Mouse (Mus musculus) E14TG2a.4 (cell line): Measurements from ENCODE around the gene Cd164l2.

Experiments used
- H3K27me3 ChIP-seq: 2 replicates; pipeline ENCODE4 v1.6.1; 2014; ENCODE audit warnings: low read length, control low read depth; ENCODE audit not compliant: insufficient read depth
- H3K36me3 ChIP-seq: 2 replicates; pipeline ENCODE4 v1.6.1; 2014; ENCODE audit warnings: low read length, control low read depth; ENCODE audit not compliant: insufficient read depth
- H3K4me1 ChIP-seq: replicated peaks from 2 replicates; pipeline ENCODE4 v1.6.1; 2014; ENCODE audit warnings: low read depth, low read length, control low read depth
- H3K4me3 ChIP-seq: replicated peaks from 2 replicates; pipeline ENCODE4 v1.5.1; 2014; ENCODE audit warnings: mild to moderate bottlenecking, low read length
- H3K9me3 ChIP-seq: 2 replicates; pipeline ENCODE4 v1.6.1; 2014; ENCODE audit warnings: low read length, control low read depth
- CTCF ChIP-seq: conservative IDR thresholded peaks from 2 replicates; pipeline ENCODE4 v1.5.1; 2014; ENCODE audit warnings: low read length
- NANOG ChIP-seq: IDR thresholded peaks from 2 replicates; pipeline ENCODE4 v1.6.1; 2014; ENCODE audit warnings: borderline replicate concordance, low read length, mixed read lengths
- POU5F1 ChIP-seq: IDR thresholded peaks from 2 replicates; pipeline ENCODE4 v1.6.1; 2014; ENCODE audit warnings: low read length, borderline replicate concordance

Gene Cd164l2

GRCm38 (mm10) chr4:133211751-133212561 lies at the start of gene Cd164l2, which contains the start of gene Gpr3:
TSS of gene Cd164l2 (plus strand) at chr4:133212131.
TSS of gene Gpr3 (minus strand) at chr4:133212536.
- Histone ChIP-seq H3K4me3 (peak within 1 kb of the TSS; percentile 90), H3K4me1 (peaks cover 35% of the 10 kb centered on the region), H3K9me3 (no peaks in the 10 kb centered on the region), H3K27me3 (peaks cover 54% of the 10 kb centered on the region), H3K36me3 (no peaks in the 10 kb centered on the region)
- TF ChIP-seq CTCF: no peak
- TF ChIP-seq POU5F1: no peak
- no peak for TF ChIP-seq NANOG

GRCm38 (mm10) chr4:133162196-133162595 lies 49.7 kb upstream of the Cd164l2 start:
- no peaks in the 10 kb centered on the region for H3K27me3 ChIP-seq
- no peaks in the 10 kb centered on the region for H3K9me3 ChIP-seq
- H3K4me3 ChIP-seq: no peak overlapping the region
- peaks cover 65% of the 10 kb centered on the region for H3K4me1 ChIP-seq
- peaks cover 66% of the 10 kb centered on the region for H3K36me3 ChIP-seq
- TF ChIP-seq CTCF (no peak), POU5F1 (no peak), NANOG (no peak)

GRCm38 (mm10) chr4:133166773-133167172 lies 45.2 kb upstream of the Cd164l2 start:
- no peak overlapping the region for H3K4me3 ChIP-seq
- H3K27me3 ChIP-seq: no peaks in the 10 kb centered on the region
- TF ChIP-seq POU5F1: no peak
- TF ChIP-seq CTCF: no peak
- TF ChIP-seq NANOG: no peak
- H3K9me3 ChIP-seq: no peaks in the 10 kb centered on the region
- H3K4me1 ChIP-seq: peaks cover 69% of the 10 kb centered on the region
- peaks cover 42% of the 10 kb centered on the region for H3K36me3 ChIP-seq

GRCm38 (mm10) chr4:133169237-133170055 lies 42.5 kb upstream of the Cd164l2 start:
- H3K36me3 ChIP-seq: peaks cover 37% of the 10 kb centered on the region

GRCm38 (mm10) chr4:133170056-133170524 lies 41.8 kb upstream of the Cd164l2 start:
- H3K27me3 ChIP-seq: no peaks in the 10 kb centered on the region
- TF ChIP-seq CTCF (no peak), POU5F1 (no peak), NANOG (no peak)
- H3K36me3 ChIP-seq: peaks cover 35% of the 10 kb centered on the region
- peaks cover 89% of the 10 kb centered on the region for H3K4me1 ChIP-seq
- no peaks in the 10 kb centered on the region for H3K9me3 ChIP-seq
- H3K4me3 ChIP-seq: no peak overlapping the region

More at GRCm38 (mm10) chr4:133169237-133170055, 42.5 kb upstream of the Cd164l2 start:
- H3K9me3 ChIP-seq: no peaks in the 10 kb centered on the region
- H3K4me3 ChIP-seq: no peak overlapping the region
- peaks cover 89% of the 10 kb centered on the region for H3K4me1 ChIP-seq
- TF ChIP-seq NANOG (no peak), CTCF (no peak), POU5F1 (no peak)
- H3K27me3 ChIP-seq: no peaks in the 10 kb centered on the region

GRCm38 (mm10) chr4:133170616-133171015 lies 41.3 kb upstream of the Cd164l2 start:
- H3K36me3 ChIP-seq: peaks cover 37% of the 10 kb centered on the region
- H3K4me1 ChIP-seq: peaks cover 89% of the 10 kb centered on the region
- H3K27me3 ChIP-seq: no peaks in the 10 kb centered on the region
- H3K9me3 ChIP-seq: no peaks in the 10 kb centered on the region
- H3K4me3 ChIP-seq: no peak overlapping the region
- no peak for TF ChIP-seq CTCF
- no peak for TF ChIP-seq NANOG
- no peak for TF ChIP-seq POU5F1

- no peaks in the 10 kb centered on the region for H3K27me3 ChIP-seq
These were observed 39.5 kb upstream of the Cd164l2 start for GRCm38 (mm10) chr4:133172451-133172850.

GRCm38 (mm10) chr4:133174361-133174760 lies 37.6 kb upstream of the Cd164l2 start:
- H3K9me3 ChIP-seq: no peaks in the 10 kb centered on the region
- peaks cover 85% of the 10 kb centered on the region for H3K4me1 ChIP-seq
- H3K36me3 ChIP-seq: peaks cover 64% of the 10 kb centered on the region
- TF ChIP-seq POU5F1: no peak
- no peak for TF ChIP-seq CTCF
- TF ChIP-seq NANOG: no peak
- H3K27me3 ChIP-seq: no peaks in the 10 kb centered on the region
- no peak overlapping the region for H3K4me3 ChIP-seq

More at GRCm38 (mm10) chr4:133172451-133172850, 39.5 kb upstream of the Cd164l2 start:
- Histone ChIP-seq H3K9me3 (no peaks in the 10 kb centered on the region), H3K36me3 (peaks cover 48% of the 10 kb centered on the region), H3K4me1 (peaks cover 92% of the 10 kb centered on the region), H3K4me3 (no peak overlapping the region)
- no peak for TF ChIP-seq NANOG
- TF ChIP-seq CTCF: no peak
- TF ChIP-seq POU5F1: no peak
